Mouse (Mus musculus) Muller cell, postnatal 12 days (primary cell): Measurements from ENCODE around the gene Cfap54.
A peak's percentile ranks its signal among the peaks of the same experiment; 100 is the strongest.

Experiments
- DNase-seq: peaks from one replicate; pipeline ENCODE4 v3.0.0-alpha.2; 2015; ENCODE audit errors: inconsistent ontology term

The Cfap54 gene

GRCm38 (mm10) chr10:92782691-92783090 lies 298.7 kb downstream of the Cfap54 start:
- no peak for DNase-seq

GRCm38 (mm10) chr10:92754359-92754758 lies 327.1 kb downstream of the Cfap54 start:
- peak; percentile 56 for DNase-seq

- no peak for DNase-seq
Measured at GRCm38 (mm10) chr10:92730339-92730738, 351.1 kb downstream of the Cfap54 start.

- DNase-seq: no peak
Measured at GRCm38 (mm10) chr10:92728723-92729122, 352.7 kb downstream of the Cfap54 start.
